Mouse (Mus musculus) left cerebral cortex, postnatal 36 days (tissue): Measurements from ENCODE around the gene Gm13023. TPM values are rescaled to one million over a fixed set of nuclear protein-coding genes. Genes with fewer than 3 reads are reported as not detected.
"Not testable (repeated sequence)": the region's sequence is repeated elsewhere in the genome, so short reads cannot be mapped to it uniquely, and the experiment has no call there.

ENCODE experiments used
- DNase-seq, 2 experiments: peaks; one replicate each; pipeline ENCODE4 v3.0.0; 2021 to 2022; ENCODE audit warnings: low spot score in 2 of 2, mixed read lengths in 1 of 2
- intact Hi-C: fragments of 180-260 bp; cut with DNase I; formaldehyde crosslinking; loops from one replicate; pipeline ENCODE4 v1.15.1; 2025
- total RNA-seq, 2 experiments: library from RNA; stranded (reverse); gene quantifications; 2 replicates each; pipeline ENCODE4 v1.2.3; 2021

Gm13023 gene
- total RNA-seq = not detected

- not testable (repeated sequence) for DNase-seq
Measured at GRCm38 (mm10) chr4:143789052-143789451, at the start of gene Gm13023. TSS of gene Gm13023 (plus strand) at chr4:143789352.

DNA sequence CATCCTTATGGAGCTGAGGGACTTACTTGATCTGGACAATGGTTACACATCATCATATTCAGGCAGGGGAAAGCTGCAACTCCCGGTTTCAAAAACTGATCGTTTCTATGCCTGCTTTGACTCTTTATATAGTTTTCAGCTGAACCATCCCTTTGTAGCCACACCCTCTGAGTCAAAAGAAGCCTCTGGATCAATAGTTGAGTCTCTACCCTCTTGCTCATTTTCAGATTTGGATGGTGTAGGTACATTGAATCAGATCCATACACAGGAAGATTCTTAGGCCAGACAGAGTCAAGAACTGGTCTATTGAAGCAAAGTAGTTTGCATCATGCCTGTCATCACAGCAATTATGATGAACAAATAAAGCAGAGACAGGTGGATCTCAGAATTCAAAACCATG, 26.8 kb downstream of the Gm13023 start, which contains the start of gene Gm13084:
Gm13084 (minus strand) TSS at position 101 of the 400 bp plus-strand sequence.
- no peak for DNase-seq
- intact Hi-C loops = no loop called here

More at GRCm38 (mm10) chr4:143789052-143789451, at the start of gene Gm13023:
- intact Hi-C loops = loop anchor here (10.0 kb wide), 1 partner anchor 436 kb away; no protein-coding TSS in a partner anchor

Other genes starting within 250 kb of the Gm13023 start
- gene BC080695, start 237.7 kb upstream of the Gm13023 start, total RNA-seq = not detected
- not detected for gene Gm13057, start 237.6 kb upstream of the Gm13023 start, total RNA-seq
- gene Gm13083, start 174.3 kb upstream of the Gm13023 start, total RNA-seq = not detected
- not detected for gene Gm13088, start 132.1 kb upstream of the Gm13023 start, total RNA-seq
- gene Gm13089, start 86.6 kb upstream of the Gm13023 start, total RNA-seq = not detected
- gene Gm13078, start 69.9 kb upstream of the Gm13023 start, total RNA-seq = not detected
- gene Gm13084, start 26.7 kb downstream of the Gm13023 start, total RNA-seq = not detected
- gene Gm13103, start 57.1 kb downstream of the Gm13023 start, total RNA-seq = not detected
- gene Pramef6, start 111.0 kb downstream of the Gm13023 start, total RNA-seq = not detected
- gene Pramef25, start 161.7 kb downstream of the Gm13023 start, total RNA-seq = not detected
- gene Gm13101, start 177.6 kb downstream of the Gm13023 start, total RNA-seq = not detected
- not detected for gene Pramef17, start 205.0 kb downstream of the Gm13023 start, total RNA-seq